Mouse (Mus musculus): ENCODE results near the gene Hid1. TPM values are rescaled to one million over a fixed set of nuclear protein-coding genes. Genes with fewer than 3 reads are reported as not detected.

Gene Hid1
- polyA plus RNA-seq, 1 experiment from 2014 or later, result 66.9 TPM

DNA sequence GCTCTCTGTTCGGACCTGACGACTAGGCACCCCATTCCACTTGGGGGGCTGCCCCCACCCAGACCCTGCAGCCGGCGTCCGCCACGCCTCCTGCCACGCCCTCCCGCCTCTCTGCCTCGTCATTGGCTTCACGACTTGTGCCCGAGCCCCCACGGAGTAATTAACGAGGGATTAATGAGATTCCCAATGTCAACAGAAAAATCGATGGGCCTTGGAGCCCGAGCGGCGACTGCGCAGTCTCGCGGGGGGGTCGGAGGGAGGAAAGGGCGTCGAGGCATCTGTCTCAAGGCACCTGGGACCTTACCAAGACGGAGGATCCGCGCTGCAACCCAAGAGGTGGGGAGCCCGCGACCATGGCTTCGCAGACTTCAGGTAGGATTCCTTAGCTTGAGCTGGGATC is 33.0 kb downstream of the Hid1 start, which contains the start of gene Otop3:
TSS of gene Otop3 (plus strand) at position 201 of the 400 bp plus-strand sequence.
- no peaks in the 10 kb centered on the region for H3K36me3 ChIP-seq (ENCODE audit: control insufficient read depth, insufficient read depth, low read length)
- 0 out of 2 replicates have a peak, but pooled peaks have one; percentile 17 for ATAC-seq
- H3K4me3 ChIP-seq (ENCODE audit: low read length), result peak within 1 kb of the TSS; percentile 40
- WGBS, result 2% methylated on average over 29 of the region's 29 CpGs
- no peaks in the 10 kb centered on the region for H3K9me3 ChIP-seq (ENCODE audit: control insufficient read depth, low read length)
- H3K27ac ChIP-seq (ENCODE audit: low read depth, low read length), result no peak within 1 kb of the TSS
- H3K4me1 ChIP-seq (ENCODE audit: control insufficient read depth, insufficient read depth, low read depth, low read length), result peaks cover 8% of the 10 kb centered on the region
- H3K4me2 ChIP-seq (ENCODE audit: low read length), result peak within 1 kb of the TSS; percentile 70
- H3K27me3 ChIP-seq (replicated peaks; ENCODE audit: control insufficient read depth, insufficient read depth, low read length), result peaks cover 14% of the 10 kb centered on the region
- peak within 1 kb of the TSS; percentile 58 for H3K9ac ChIP-seq (ENCODE audit: low read depth, low read length)

GRCm38 (mm10) chr11:115329339-115329738 is 38.2 kb downstream of the Hid1 start:
- 77% methylated on average over 15 of the region's 15 CpGs for WGBS
- Histone ChIP-seq H3K4me1 (ENCODE audit: control insufficient read depth, insufficient read depth, low read depth, low read length) (peaks cover under 1% of the 10 kb centered on the region), H3K27ac (ENCODE audit: low read depth, low read length) (no peak overlapping the region), H3K9ac (ENCODE audit: low read depth, low read length) (no peak overlapping the region), H3K36me3 (ENCODE audit: control insufficient read depth, insufficient read depth, low read length) (no peaks in the 10 kb centered on the region), H3K4me2 (ENCODE audit: low read length) (no peak overlapping the region), H3K27me3 (replicated peaks; ENCODE audit: control insufficient read depth, insufficient read depth, low read length) (no peaks in the 10 kb centered on the region; the same call in 1 of the 2 replicates), H3K9me3 (ENCODE audit: control insufficient read depth, low read length) (no peaks in the 10 kb centered on the region), H3K4me3 (ENCODE audit: low read length) (no peak overlapping the region)
- ATAC-seq, result no peak

DNA sequence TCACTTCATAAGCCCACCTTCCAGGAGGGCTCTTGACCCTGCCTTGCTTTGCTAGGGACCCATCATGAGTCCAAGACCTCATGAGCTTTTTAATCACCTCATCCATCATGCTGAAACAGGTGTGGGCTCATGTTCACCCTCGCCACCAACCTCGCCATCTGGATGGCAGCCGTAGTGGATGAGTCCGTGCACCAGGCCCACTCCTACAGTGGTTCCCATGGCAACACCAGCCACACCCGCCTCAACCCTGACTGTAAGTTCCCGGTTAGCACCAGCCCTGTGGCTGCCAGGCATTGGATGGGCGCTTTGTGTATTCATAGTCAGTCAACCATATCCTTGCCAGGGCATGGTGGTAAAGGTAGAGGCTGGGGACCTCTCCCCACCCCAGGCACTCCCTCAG is 40.8 kb downstream of the Hid1 start:
- WGBS, result 67% methylated on average over 7 of the region's 7 CpGs

GRCm38 (mm10) chr11:115323354-115323753 is 44.2 kb downstream of the Hid1 start:
- no peak for ATAC-seq
- no peak overlapping the region for H3K27ac ChIP-seq (ENCODE audit: low read depth, low read length)
- no peaks in the 10 kb centered on the region for H3K9me3 ChIP-seq (ENCODE audit: control insufficient read depth, low read length)
- H3K4me3 ChIP-seq (ENCODE audit: low read length), result peak overlapping the region; percentile 13; the same call in 1 of the 2 replicates
- peak overlapping the region; percentile 20; the same call in 1 of the 2 replicates for H3K4me2 ChIP-seq (ENCODE audit: low read length)
- WGBS, result 15% methylated on average over 32 of the region's 32 CpGs
- no peaks in the 10 kb centered on the region for H3K36me3 ChIP-seq (ENCODE audit: control insufficient read depth, insufficient read depth, low read length)
- peaks cover 17% of the 10 kb centered on the region for H3K4me1 ChIP-seq (ENCODE audit: control insufficient read depth, insufficient read depth, low read depth, low read length)
- H3K27me3 ChIP-seq (replicated peaks; ENCODE audit: control insufficient read depth, insufficient read depth, low read length), result peaks cover 53% of the 10 kb centered on the region
- H3K9ac ChIP-seq (ENCODE audit: low read depth, low read length), result no peak overlapping the region

More for the DNA sequence above, 40.8 kb downstream of the Hid1 start:
- Histone ChIP-seq H3K36me3 (ENCODE audit: control insufficient read depth, insufficient read depth, low read length) (no peaks in the 10 kb centered on the region), H3K27me3 (replicated peaks; ENCODE audit: control insufficient read depth, insufficient read depth, low read length) (peaks cover 23% of the 10 kb centered on the region), H3K4me1 (ENCODE audit: control insufficient read depth, insufficient read depth, low read depth, low read length) (peaks cover 13% of the 10 kb centered on the region), H3K9ac (ENCODE audit: low read depth, low read length) (no peak overlapping the region), H3K4me2 (ENCODE audit: low read length) (no peak overlapping the region), H3K9me3 (ENCODE audit: control insufficient read depth, low read length) (no peaks in the 10 kb centered on the region), H3K4me3 (ENCODE audit: low read length) (no peak overlapping the region), H3K27ac (ENCODE audit: low read depth, low read length) (no peak overlapping the region)
- no peak for ATAC-seq

DNA sequence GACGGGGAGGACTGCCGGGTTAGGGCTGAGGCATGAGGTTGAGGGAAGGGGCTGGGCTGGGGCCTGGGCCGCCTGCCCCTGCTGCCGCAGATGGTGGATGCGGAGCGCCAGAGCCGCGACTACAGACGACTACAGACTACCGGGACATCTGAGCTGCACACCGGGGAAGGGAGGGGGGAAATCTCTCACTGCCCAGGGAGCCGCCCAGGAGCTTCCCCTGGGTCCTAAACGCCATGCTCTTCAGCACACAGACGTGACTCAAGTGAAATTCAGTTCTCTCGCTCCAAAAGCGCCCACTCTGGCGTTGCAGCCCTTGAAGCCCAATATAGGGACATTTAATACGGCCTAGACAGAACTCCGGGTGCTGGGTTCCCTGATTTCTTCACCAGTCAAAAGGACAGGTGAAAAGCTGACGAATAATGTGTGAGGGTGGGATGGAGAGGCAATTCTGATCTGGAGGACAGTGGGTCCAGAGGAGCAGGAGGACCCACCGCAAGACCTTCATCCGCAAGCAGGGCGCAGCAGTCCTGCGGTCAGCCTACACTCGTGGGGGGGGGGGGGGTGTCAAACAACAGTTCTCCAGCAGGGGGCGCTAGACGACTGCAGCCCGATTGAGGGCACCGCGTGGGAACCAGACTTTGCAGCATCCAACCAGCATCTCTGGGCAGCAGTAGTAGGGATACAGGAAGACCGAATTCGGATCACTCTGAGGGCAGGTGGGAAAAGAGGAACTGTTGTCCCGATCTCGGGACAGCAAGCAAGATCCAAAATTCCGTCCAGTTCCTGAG is 45.5 kb downstream of the Hid1 start, which contains the start of gene Ush1g:
TSS of gene Ush1g (minus strand) at position 136 of the 788 bp plus-strand sequence.
- no peaks in the 10 kb centered on the region for H3K9me3 ChIP-seq (ENCODE audit: control insufficient read depth, low read length)
- peaks cover 21% of the 10 kb centered on the region for H3K4me1 ChIP-seq (ENCODE audit: control insufficient read depth, insufficient read depth, low read depth, low read length)
- H3K9ac ChIP-seq (ENCODE audit: low read depth, low read length), result peak within 1 kb of the TSS; percentile 29
- no peak within 1 kb of the TSS for H3K27ac ChIP-seq (ENCODE audit: low read depth, low read length)
- peak within 1 kb of the TSS; percentile 29 for H3K4me2 ChIP-seq (ENCODE audit: low read length)
- H3K27me3 ChIP-seq (replicated peaks; ENCODE audit: control insufficient read depth, insufficient read depth, low read length), result peaks cover 66% of the 10 kb centered on the region
- H3K36me3 ChIP-seq (ENCODE audit: control insufficient read depth, insufficient read depth, low read length), result no peaks in the 10 kb centered on the region
- peak; percentile 54 for ATAC-seq
- H3K4me3 ChIP-seq (ENCODE audit: low read length), result peak within 1 kb of the TSS; percentile 14; the same call in 1 of the 2 replicates
- 4% methylated on average over 34 of the region's 35 CpGs for WGBS

GRCm38 (mm10) chr11:115319704-115320383 is 47.7 kb downstream of the Hid1 start:
- H3K36me3 ChIP-seq (ENCODE audit: control insufficient read depth, insufficient read depth, low read length), result no peaks in the 10 kb centered on the region
- ATAC-seq, result no peak
- no peak overlapping the region for H3K4me3 ChIP-seq (ENCODE audit: low read length)
- no peaks in the 10 kb centered on the region for H3K9me3 ChIP-seq (ENCODE audit: control insufficient read depth, low read length)
- H3K27ac ChIP-seq (ENCODE audit: low read depth, low read length), result no peak overlapping the region
- H3K9ac ChIP-seq (ENCODE audit: low read depth, low read length), result no peak overlapping the region
- H3K4me1 ChIP-seq (ENCODE audit: control insufficient read depth, insufficient read depth, low read depth, low read length), result peaks cover 21% of the 10 kb centered on the region
- no peak overlapping the region for H3K4me2 ChIP-seq (ENCODE audit: low read length)
- WGBS, result 7% methylated on average over 17 of the region's 18 CpGs
- H3K27me3 ChIP-seq (replicated peaks; ENCODE audit: control insufficient read depth, insufficient read depth, low read length), result peaks cover 87% of the 10 kb centered on the region

DNA sequence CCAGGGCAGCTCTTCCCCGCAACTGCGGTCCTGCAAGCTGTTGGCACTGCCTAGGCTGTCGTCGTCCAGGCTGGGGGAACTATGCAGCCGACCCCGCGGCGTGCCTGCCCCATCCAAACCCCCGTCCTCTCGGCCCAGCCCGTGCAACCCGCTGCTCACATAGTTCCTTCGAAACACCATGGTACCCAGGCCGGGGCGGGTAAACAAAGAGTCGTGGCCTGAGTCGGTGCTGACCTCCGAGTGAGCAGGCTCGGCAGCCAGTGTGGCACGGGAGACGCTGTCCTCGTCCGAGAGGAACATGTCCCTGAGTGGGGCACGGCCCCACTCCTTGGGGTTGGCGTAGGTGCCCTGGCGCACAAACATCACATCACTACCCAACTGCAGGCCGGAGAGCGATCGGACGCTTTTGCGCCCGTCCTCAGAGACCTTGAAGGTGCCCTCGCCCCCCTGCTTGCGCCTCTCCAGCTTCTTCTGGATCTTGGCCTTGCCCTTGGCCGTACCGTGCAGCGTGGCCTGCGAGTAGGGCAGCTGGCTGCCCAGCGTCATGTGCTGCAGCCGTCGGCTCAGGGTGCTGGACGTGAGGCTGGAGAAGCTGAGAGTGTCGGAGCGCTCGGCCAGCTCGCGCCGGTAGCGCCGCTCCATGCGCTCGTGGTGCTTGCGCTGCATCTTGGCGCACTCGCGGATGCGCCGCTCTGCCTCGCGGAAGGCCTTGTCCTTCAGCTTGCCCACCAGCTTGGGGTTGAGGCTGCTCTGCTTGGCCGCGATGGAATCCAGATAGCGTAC is 49.1 kb downstream of the Hid1 start:
- peak overlapping the region; percentile 29 for H3K4me2 ChIP-seq (ENCODE audit: low read length)
- H3K36me3 ChIP-seq (ENCODE audit: control insufficient read depth, insufficient read depth, low read length), result no peaks in the 10 kb centered on the region
- H3K9ac ChIP-seq (ENCODE audit: low read depth, low read length), result peak overlapping the region; percentile 17; the same call in 1 of the 2 replicates
- H3K9me3 ChIP-seq (ENCODE audit: control insufficient read depth, low read length), result no peaks in the 10 kb centered on the region
- peaks cover 20% of the 10 kb centered on the region for H3K4me1 ChIP-seq (ENCODE audit: control insufficient read depth, insufficient read depth, low read depth, low read length)
- ATAC-seq, result no peak
- peaks cover 88% of the 10 kb centered on the region for H3K27me3 ChIP-seq (replicated peaks; ENCODE audit: control insufficient read depth, insufficient read depth, low read length)
- peak overlapping the region; percentile 19 for H3K4me3 ChIP-seq (ENCODE audit: low read length)
- WGBS, result 5% methylated on average over 60 of the region's 63 CpGs
- no peak overlapping the region for H3K27ac ChIP-seq (ENCODE audit: low read depth, low read length)

- no peak overlapping the region for H3K9ac ChIP-seq (ENCODE audit: low read depth, low read length)
- H3K9me3 ChIP-seq (ENCODE audit: control insufficient read depth, low read length), result no peaks in the 10 kb centered on the region
- ATAC-seq, result no peak
- WGBS, result 67% methylated on average over 7 of the region's 7 CpGs
- H3K4me1 ChIP-seq (ENCODE audit: control insufficient read depth, insufficient read depth, low read depth, low read length), result peaks cover 12% of the 10 kb centered on the region
- H3K36me3 ChIP-seq (ENCODE audit: control insufficient read depth, insufficient read depth, low read length), result no peaks in the 10 kb centered on the region
- H3K27ac ChIP-seq (ENCODE audit: low read depth, low read length), result no peak overlapping the region
- no peak overlapping the region for H3K4me2 ChIP-seq (ENCODE audit: low read length)
- peaks cover 77% of the 10 kb centered on the region for H3K27me3 ChIP-seq (replicated peaks; ENCODE audit: control insufficient read depth, insufficient read depth, low read length)
- no peak overlapping the region for H3K4me3 ChIP-seq (ENCODE audit: low read length)
Observed at GRCm38 (mm10) chr11:115317204-115317603, 50.4 kb downstream of the Hid1 start.
